In genomic region chrX:145567528-145567927, GRCm38 (mm10) we compare ENCODE assay signal across 30 mouse cellular contexts.
"Had no signal": no experiment of that assay in that cellular context is flagged by ENCODE, and none has a peak within 500 bp of the region (broad histone marks: within the 10 kb centered on the region; RNA-seq: fewer than 3 reads in every experiment).

No protein-coding gene starts in this region.

- H3K9me3 ChIP-seq: heart, embryonic 10.5 days; heart, embryonic 12.5 days; heart, embryonic 13.5 days; heart, embryonic 15.5 days; hindbrain, embryonic 10.5 days; hindbrain, embryonic 12.5 days; hindbrain, embryonic 13.5 days; hindbrain, embryonic 15.5 days; kidney, embryonic 15.5 days had no signal

- H3K9ac ChIP-seq: heart, embryonic 12.5 days; heart, embryonic 13.5 days; heart, embryonic 15.5 days; hindbrain, embryonic 12.5 days; hindbrain, embryonic 13.5 days; hindbrain, embryonic 14.5 days; hindbrain, embryonic 15.5 days; kidney, embryonic 15.5 days had no signal

- H3K4me3 ChIP-seq: heart, embryonic 10.5 days; heart, embryonic 12.5 days; heart, embryonic 13.5 days; heart, embryonic 15.5 days; hindbrain, embryonic 10.5 days; hindbrain, embryonic 12.5 days; hindbrain, embryonic 13.5 days; hindbrain, embryonic 15.5 days; kidney, embryonic 15.5 days; layer of hippocampus, adult 2 months; left cerebral cortex, adult 2 months had no signal

- H3K4me1 ChIP-seq: heart, embryonic 10.5 days; heart, embryonic 12.5 days; heart, embryonic 13.5 days; heart, embryonic 15.5 days; hindbrain, embryonic 10.5 days; hindbrain, embryonic 12.5 days; hindbrain, embryonic 13.5 days; hindbrain, embryonic 15.5 days; kidney, embryonic 15.5 days had no signal

- H3K4me2 ChIP-seq: heart, embryonic 11.5 days; heart, embryonic 12.5 days; heart, embryonic 13.5 days; heart, embryonic 15.5 days; hindbrain, embryonic 12.5 days; hindbrain, embryonic 13.5 days; hindbrain, embryonic 14.5 days; hindbrain, embryonic 15.5 days; kidney, embryonic 15.5 days had no signal

- H3K27me3 ChIP-seq: heart, embryonic 12.5 days; heart, embryonic 13.5 days; heart, embryonic 15.5 days; hindbrain, embryonic 12.5 days; hindbrain, embryonic 13.5 days; hindbrain, embryonic 15.5 days; kidney, embryonic 15.5 days had no signal

- DNase-seq: heart, postnatal 10 days; heart, postnatal 14 days; heart, postnatal 36 days; heart, postnatal 4 days; kidney, adult 11 months; kidney, adult 18-20 months; kidney, postnatal 10 days; kidney, postnatal 14 days; kidney, postnatal 25 days; kidney, postnatal 4 days; layer of hippocampus, adult 9-11 months; layer of hippocampus, postnatal 36 days had no signal

- ATAC-seq: hindbrain, embryonic 16.5 days; hindbrain, postnatal 0 days; inflammation-experienced regulatory T-cells, adult 6 months; intestine, embryonic 16.5 days had no signal

- H3K27ac ChIP-seq: heart, embryonic 10.5 days; heart, embryonic 13.5 days; heart, embryonic 15.5 days; hindbrain, embryonic 10.5 days; hindbrain, embryonic 12.5 days; hindbrain, embryonic 13.5 days; hindbrain, embryonic 14.5 days; hindbrain, embryonic 15.5 days; hindbrain, postnatal 0 days; kidney, embryonic 15.5 days; kidney, postnatal 0 days; layer of hippocampus, adult 2 months; left cerebral cortex, adult 2 months had no signal

- H3K36me3 ChIP-seq: heart, embryonic 10.5 days; heart, embryonic 12.5 days; heart, embryonic 13.5 days; heart, embryonic 15.5 days; hindbrain, embryonic 10.5 days; hindbrain, embryonic 12.5 days; hindbrain, embryonic 13.5 days; hindbrain, embryonic 15.5 days; kidney, embryonic 15.5 days had no signal
